Mouse (Mus musculus) liver, adult 2 months (tissue): ENCODE measurements around the gene Kdm2a. TPM values are rescaled to one million over a fixed set of nuclear protein-coding genes. Genes with fewer than 3 reads are reported as not detected.
A peak's percentile ranks its signal among the peaks of the same experiment; 100 is the strongest.

Experiments
- DNase-seq: peaks from one replicate; pipeline ENCODE4 v3.0.0-alpha.2; 2011; ENCODE audit warnings: low read depth, low spot score; ENCODE audit errors: extremely low read depth
- H3K27ac ChIP-seq: fragments of 200-500 bp; replicated peaks from 2 replicates; pipeline ENCODE4 v1.5.1; 2012; ENCODE audit warnings: low read depth, mild to moderate bottlenecking, control low read depth, inconsistent platforms, low read length; ENCODE audit not compliant: insufficient read depth
- H3K27me3 ChIP-seq: fragments of 200-500 bp; 2 replicates; pipeline ENCODE4 v1.6.1; 2012; ENCODE audit warnings: mild to moderate bottlenecking, moderate library complexity, low read length, inconsistent platforms; ENCODE audit not compliant: control insufficient read depth, insufficient read depth
- H3K36me3 ChIP-seq: fragments of 200-500 bp; 2 replicates; pipeline ENCODE4 v1.6.1; 2012; ENCODE audit warnings: low read length, inconsistent platforms; ENCODE audit not compliant: control insufficient read depth, insufficient read depth
- H3K4me1 ChIP-seq: fragments of 200-500 bp; 2 replicates; pipeline ENCODE4 v1.6.1; 2011; ENCODE audit warnings: low read length; ENCODE audit not compliant: control insufficient read depth, insufficient read depth
- H3K4me3 ChIP-seq: fragments of 200-500 bp; 2 replicates; pipeline ENCODE4 v1.5.1; 2011; ENCODE audit warnings: low read depth, mild to moderate bottlenecking, control low read depth, low read length, moderate library complexity; ENCODE audit not compliant: insufficient read depth
- H3K79me2 ChIP-seq: fragments of 200-500 bp; 2 replicates; pipeline ENCODE4 v1.6.1; 2012; ENCODE audit warnings: inconsistent platforms, mild to moderate bottlenecking, low read length, moderate library complexity; ENCODE audit not compliant: control insufficient read depth, insufficient read depth
- H3K9ac ChIP-seq: fragments of 200-500 bp; 2 replicates; pipeline ENCODE4 v1.6.1; 2012; ENCODE audit warnings: low read depth, mild to moderate bottlenecking, control low read depth, inconsistent platforms, low read length
- CTCF ChIP-seq: fragments of 200-500 bp; IDR thresholded peaks from 2 replicates; pipeline ENCODE4 v1.5.1; 2011; ENCODE audit warnings: low read depth, low read length, control low read depth
- POLR2A ChIP-seq: fragments of 200-500 bp; IDR thresholded peaks from 2 replicates; pipeline ENCODE4 v1.6.1; 2011; ENCODE audit warnings: low read length, control low read depth; ENCODE audit not compliant: insufficient read depth; ENCODE audit errors: extremely low read depth
- WGBS: fragments of 180-500 bp; shearing (Covaris S2); methylation state at CpG from one replicate; pipeline ENCODE4 v1.1.7; 2018; 5-methylcytosine and 5-hydroxymethylcytosine counted together
- polyA plus RNA-seq: library from polyadenylated mRNA; depleted of rRNA; stranded (reverse); fragments of >200 nt; gene quantifications from 2 replicates; pipeline ENCODE4 v1.2.3, GENCODE M21; 2012; rRNA removed
- total RNA-seq: library from RNA; depleted of rRNA; stranded (reverse); fragments of >200 nt; gene quantifications from 2 replicates; pipeline ENCODE4 v1.2.3, GENCODE M21; 2014; rRNA removed

Gene Kdm2a
- total and polyA plus RNA-seq, 2 experiments, result 29.6 to 52.6 TPM

DNA sequence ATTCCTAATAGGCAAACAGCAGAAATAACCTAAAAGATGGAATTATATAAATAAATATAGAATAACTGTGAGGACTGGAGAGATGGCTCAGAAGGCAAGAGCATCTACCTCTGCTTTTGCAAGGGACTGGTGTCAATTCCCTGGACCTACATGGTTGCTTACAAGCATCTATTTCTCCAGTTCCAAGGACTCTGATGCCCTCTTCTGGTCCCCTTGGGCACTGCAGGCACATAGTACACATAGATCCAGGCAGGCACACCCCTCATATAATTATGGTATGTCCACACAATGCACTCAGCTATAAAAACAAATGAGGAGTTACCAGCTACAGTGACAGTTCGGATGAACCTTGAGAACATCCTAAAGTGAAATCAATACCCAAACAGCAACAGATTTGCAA, 118.6 kb downstream of the Kdm2a start:
- Histone ChIP-seq H3K4me1 (0 out of 2 replicates have a peak, but pooled peaks cover 2% of the 10 kb centered on the region), H3K79me2 (no peaks in the 10 kb centered on the region), H3K4me3 (no peak overlapping the region), H3K36me3 (no peaks in the 10 kb centered on the region), H3K27ac (no peak overlapping the region), H3K27me3 (no peaks in the 10 kb centered on the region), H3K9ac (no peak overlapping the region)
- no peak for DNase-seq
- WGBS, result 93% methylated on average over 1 of the region's 1 CpGs
- TF ChIP-seq CTCF (0 out of 2 replicates have a peak, but pooled peaks have one; percentile 7), POLR2A (no peak)

DNA sequence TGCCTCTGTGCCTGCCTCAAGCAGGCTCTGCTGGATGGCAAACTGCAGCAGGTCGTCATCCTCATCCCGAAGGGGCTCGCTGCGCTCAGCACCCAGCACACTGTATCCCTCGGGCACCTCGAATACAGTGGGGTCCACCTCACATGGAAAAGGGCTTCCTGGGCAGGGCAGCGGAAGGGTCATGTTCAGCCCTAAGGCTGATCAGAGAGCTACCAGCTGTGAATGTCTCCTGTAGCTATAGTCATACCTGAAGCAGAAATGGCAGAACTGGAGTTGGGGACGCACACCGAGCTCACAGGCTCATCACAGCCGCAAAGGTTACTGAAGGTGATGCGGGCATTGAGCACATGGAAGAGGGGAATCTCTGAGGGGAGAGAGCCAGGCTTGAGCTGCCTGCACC, 127.1 kb downstream of the Kdm2a start:
- no peak for TF ChIP-seq CTCF
- no peak for TF ChIP-seq POLR2A
- no peaks in the 10 kb centered on the region for H3K79me2 ChIP-seq
- H3K27me3 ChIP-seq, result no peaks in the 10 kb centered on the region
- 94% methylated on average over 11 of the region's 11 CpGs for WGBS
- H3K27ac ChIP-seq, result no peak overlapping the region
- no peaks in the 10 kb centered on the region for H3K36me3 ChIP-seq
- H3K4me1 ChIP-seq, result peaks cover 5% of the 10 kb centered on the region
- no peak for DNase-seq
- no peak overlapping the region for H3K9ac ChIP-seq
- H3K4me3 ChIP-seq, result no peak overlapping the region

DNA sequence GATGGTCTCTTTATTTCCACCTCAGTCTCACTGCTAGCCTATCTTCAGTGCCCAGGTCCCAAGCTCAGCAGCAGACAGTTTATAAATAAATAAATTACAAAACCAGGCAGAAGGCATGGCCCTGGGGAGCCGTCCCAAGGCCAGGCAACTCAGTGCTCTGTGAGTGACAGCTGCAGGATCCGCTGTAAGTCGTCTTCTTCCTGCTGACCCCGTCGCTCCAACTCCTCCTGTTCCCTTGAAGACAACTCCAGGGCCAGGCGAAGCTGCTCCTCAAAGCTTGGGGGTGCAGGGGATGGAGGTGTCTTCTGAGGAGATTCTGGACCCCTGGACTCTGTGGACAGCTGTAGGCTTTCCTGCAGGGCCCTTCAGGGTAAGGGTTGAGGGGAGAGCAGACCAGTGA, 127.9 kb downstream of the Kdm2a start:
- no peak for TF ChIP-seq POLR2A
- TF ChIP-seq CTCF, result no peak
- 90% methylated on average over 6 of the region's 6 CpGs for WGBS
- no peak for DNase-seq
- H3K27ac ChIP-seq, result no peak overlapping the region
- no peaks in the 10 kb centered on the region for H3K27me3 ChIP-seq
- no peak overlapping the region for H3K4me3 ChIP-seq
- H3K36me3 ChIP-seq, result no peaks in the 10 kb centered on the region
- no peak overlapping the region for H3K9ac ChIP-seq
- no peaks in the 10 kb centered on the region for H3K79me2 ChIP-seq
- peaks cover 5% of the 10 kb centered on the region for H3K4me1 ChIP-seq

DNA sequence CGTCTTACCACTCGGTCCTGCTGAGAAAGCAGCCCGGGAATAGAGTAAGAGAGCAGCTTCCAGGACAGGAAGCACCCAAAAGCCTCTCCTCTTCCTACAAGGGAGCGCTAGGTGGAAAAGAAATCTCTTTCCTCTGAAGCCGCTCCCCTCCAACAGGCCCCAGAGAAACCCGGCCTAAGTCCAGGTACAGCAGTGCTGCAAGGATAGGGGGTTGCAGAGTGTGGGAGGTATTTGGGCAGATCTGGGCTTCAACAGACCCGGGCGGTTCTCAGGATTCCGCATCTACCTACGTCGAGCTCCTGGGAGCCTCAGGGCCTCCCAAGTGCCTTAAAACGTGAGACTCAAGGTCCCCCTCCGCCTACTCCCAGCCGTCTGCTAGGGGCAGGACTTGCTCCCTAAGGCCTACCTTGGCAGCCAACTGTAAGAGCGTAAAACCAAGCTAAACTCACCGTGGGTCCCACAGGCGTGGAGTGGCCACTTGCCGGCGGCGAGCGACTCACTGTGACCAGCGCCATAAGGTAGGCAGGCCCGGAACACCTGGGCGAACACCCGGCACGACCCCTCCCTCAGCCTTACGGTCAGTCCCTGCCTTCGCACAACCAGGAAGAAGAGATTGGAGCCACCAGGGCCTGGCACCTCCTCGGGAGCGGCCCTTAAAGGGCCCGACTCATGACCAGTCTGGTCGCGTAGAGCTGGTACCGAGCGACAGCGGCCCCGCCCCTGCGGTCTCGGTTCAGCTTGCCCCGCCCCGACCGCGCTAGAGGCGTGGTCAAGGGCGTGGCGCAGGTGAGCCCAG, 129.3 kb downstream of the Kdm2a start, which contains the start of gene Ssh3:
TSS of gene Ssh3 (minus strand) at position 615 of the 796 bp plus-strand sequence.
- 12% methylated on average over 46 of the region's 46 CpGs for WGBS
- H3K79me2 ChIP-seq, result no peaks in the 10 kb centered on the region
- H3K4me1 ChIP-seq, result peaks cover 5% of the 10 kb centered on the region
- H3K4me3 ChIP-seq, result peak within 1 kb of the TSS; percentile 78
- TF ChIP-seq POLR2A (no peak), CTCF (no peak)
- H3K27ac ChIP-seq, result no peak within 1 kb of the TSS
- peak; percentile 80 for DNase-seq
- H3K36me3 ChIP-seq, result no peaks in the 10 kb centered on the region
- no peaks in the 10 kb centered on the region for H3K27me3 ChIP-seq
- peak within 1 kb of the TSS; percentile 67 for H3K9ac ChIP-seq

DNA sequence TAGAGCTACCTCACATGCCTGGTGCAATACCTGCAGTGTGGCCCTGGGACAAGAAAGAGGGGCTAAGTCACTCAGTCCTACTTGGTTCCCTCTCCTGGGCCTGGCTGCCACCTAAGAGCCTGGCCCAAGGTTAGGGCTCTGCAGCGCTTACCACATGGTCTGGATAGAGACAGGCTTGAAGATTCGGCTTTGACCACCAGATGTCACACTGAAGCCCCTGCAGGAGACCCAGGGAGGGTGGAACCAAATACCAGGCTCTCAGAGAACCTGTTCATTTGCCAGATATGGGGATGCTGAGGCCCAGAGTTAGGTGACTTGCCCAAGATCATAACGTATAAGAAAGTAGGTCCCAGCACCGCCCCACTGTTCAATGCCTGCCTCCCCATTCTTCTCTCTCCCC, 132.1 kb downstream of the Kdm2a start:
- Histone ChIP-seq H3K9ac (no peak overlapping the region), H3K4me1 (peaks cover 5% of the 10 kb centered on the region), H3K36me3 (no peaks in the 10 kb centered on the region), H3K27me3 (no peaks in the 10 kb centered on the region), H3K4me3 (no peak overlapping the region), H3K79me2 (no peaks in the 10 kb centered on the region), H3K27ac (no peak overlapping the region)
- no peak for DNase-seq
- TF ChIP-seq POLR2A (no peak), CTCF (no peak)
- 80% methylated on average over 4 of the region's 4 CpGs for WGBS

Other genes with a start within 250 kb of the Kdm2a start
- 66.1 and 72.6 TPM in 2 replicates for gene Coro1b, start 249.7 kb downstream of the Kdm2a start, total RNA-seq
- 109 and 114 TPM in 2 replicates for gene Coro1b, start 249.7 kb downstream of the Kdm2a start, polyA plus RNA-seq
- gene Ptprcap, start 244.7 kb downstream of the Kdm2a start, total RNA-seq, result 1.7 and 4.1 TPM in 2 replicates
- 6.9 and 8.2 TPM in 2 replicates for gene Ptprcap, start 244.7 kb downstream of the Kdm2a start, polyA plus RNA-seq
- 7.2 and 7.4 TPM in 2 replicates for gene Rps6kb2, start 234.9 kb downstream of the Kdm2a start, total RNA-seq
- gene Rps6kb2, start 234.9 kb downstream of the Kdm2a start, polyA plus RNA-seq, result 28.3 and 31.6 TPM in 2 replicates
- 0.40 and 0.65 TPM in 2 replicates for gene Carns1, start 222.8 kb downstream of the Kdm2a start, total RNA-seq
- 1.8 and 1.9 TPM in 2 replicates for gene Carns1, start 222.8 kb downstream of the Kdm2a start, polyA plus RNA-seq
- gene Tbc1d10c, start 207.0 kb downstream of the Kdm2a start, total RNA-seq, result 0.46 and 1.4 TPM in 2 replicates
- gene Tbc1d10c, start 207.0 kb downstream of the Kdm2a start, polyA plus RNA-seq, result 1.7 and 2.2 TPM in 2 replicates
- gene Ppp1ca, start 206.2 kb downstream of the Kdm2a start, total RNA-seq, result 170 TPM in 2 replicates
- gene Ppp1ca, start 206.2 kb downstream of the Kdm2a start, polyA plus RNA-seq, result 399 and 571 TPM in 2 replicates
- gene Rad9a, start 196.6 kb downstream of the Kdm2a start, total RNA-seq, result 0.74 and 1.3 TPM in 2 replicates
- gene Rad9a, start 196.6 kb downstream of the Kdm2a start, polyA plus RNA-seq, result 7.0 and 7.5 TPM in 2 replicates
- 0.27 and 0.28 TPM in 2 replicates for gene Clcf1, start 184.0 kb downstream of the Kdm2a start, total RNA-seq
- gene Clcf1, start 184.0 kb downstream of the Kdm2a start, polyA plus RNA-seq, result 0.87 and 3.8 TPM in 2 replicates
- not detected in 2 replicates for gene AC109138.7, start 183.9 kb downstream of the Kdm2a start, total RNA-seq
- gene AC109138.7, start 183.9 kb downstream of the Kdm2a start, polyA plus RNA-seq, result not detected in 2 replicates
- 27.2 and 27.3 TPM in 2 replicates for gene Pold4, start 166.4 kb downstream of the Kdm2a start, total RNA-seq
- gene Pold4, start 166.4 kb downstream of the Kdm2a start, polyA plus RNA-seq, result 60.4 and 63.8 TPM in 2 replicates
- gene Ssh3, start 129.1 kb downstream of the Kdm2a start, total RNA-seq, result 11.5 and 12.1 TPM in 2 replicates
- gene Ssh3, start 129.1 kb downstream of the Kdm2a start, polyA plus RNA-seq, result 15.3 and 29.2 TPM in 2 replicates
- 0.40 and 0.46 TPM in 2 replicates for gene Ankrd13d, start 115.1 kb downstream of the Kdm2a start, total RNA-seq
- 0.27 and 0.60 TPM in 2 replicates for gene Ankrd13d, start 115.1 kb downstream of the Kdm2a start, polyA plus RNA-seq
- 11.3 and 16.4 TPM in 2 replicates for gene Grk2, start 92.1 kb downstream of the Kdm2a start, total RNA-seq
- 23.4 and 30.3 TPM in 2 replicates for gene Grk2, start 92.1 kb downstream of the Kdm2a start, polyA plus RNA-seq
- 23.9 and 33.7 TPM in 2 replicates for gene Rhod, start 41.1 kb upstream of the Kdm2a start, total RNA-seq
- 34.9 and 39.6 TPM in 2 replicates for gene Rhod, start 41.1 kb upstream of the Kdm2a start, polyA plus RNA-seq
- 0.27 and 0.28 TPM in 2 replicates for gene Syt12, start 79.2 kb upstream of the Kdm2a start, total RNA-seq
- 0.47 and 0.91 TPM in 2 replicates for gene Syt12, start 79.2 kb upstream of the Kdm2a start, polyA plus RNA-seq
- 6.3 and 6.6 TPM in 2 replicates for gene 2010003K11Rik, start 100.3 kb upstream of the Kdm2a start, total RNA-seq
- gene 2010003K11Rik, start 100.3 kb upstream of the Kdm2a start, polyA plus RNA-seq, result 5.4 and 7.5 TPM in 2 replicates
- gene Pcx, start 112.2 kb upstream of the Kdm2a start, total RNA-seq, result 266 and 269 TPM in 2 replicates
- gene Pcx, start 112.2 kb upstream of the Kdm2a start, polyA plus RNA-seq, result 237 and 274 TPM in 2 replicates
- gene Lrfn4, start 217.4 kb upstream of the Kdm2a start, total RNA-seq, result 0.13 and 0.18 TPM in 2 replicates
- gene Lrfn4, start 217.4 kb upstream of the Kdm2a start, polyA plus RNA-seq, result 0.27 and 0.35 TPM in 2 replicates
- gene Rce1, start 227.4 kb upstream of the Kdm2a start, total RNA-seq, result 14.8 and 15.7 TPM in 2 replicates
- gene Rce1, start 227.4 kb upstream of the Kdm2a start, polyA plus RNA-seq, result 31.0 and 44.9 TPM in 2 replicates